In genomic region chr6:122699628-122700027, GRCm38 (mm10) we compare ENCODE assay signal across 14 mouse cellular contexts. TPM values are rescaled to one million over a fixed set of nuclear protein-coding genes. Genes with fewer than 3 reads are reported as not detected.
DNase-seq lines count a peak whose midpoint lies in the region; ATAC-seq and TF ChIP-seq lines count a peak whose summit lies in the region.
"Not testable (repeated sequence)": the region's sequence is repeated elsewhere in the genome, so short reads cannot be mapped to it uniquely, and the experiment has no call there.
"Had no signal": no experiment of that assay in that cellular context is flagged by ENCODE, and none has a peak within 500 bp of the region (broad histone marks: within the 10 kb centered on the region; RNA-seq: fewer than 3 reads in every experiment).

No protein-coding gene starts in this region.

- not testable (repeated sequence) for H3K27ac ChIP-seq in CH12.LX (ENCODE audit: insufficient read depth, low read depth); ES-E14 (ENCODE audit: insufficient read depth, low read depth, low read length, poor library complexity, severe bottlenecking); liver, postnatal 0 days (ENCODE audit: low read depth)

- H3K27me3 ChIP-seq in CH12.LX (replicated peaks); liver, postnatal 0 days (ENCODE audit: insufficient read depth, low read length): not testable (repeated sequence)

- not testable (repeated sequence) for H3K4me2 ChIP-seq in CH12.LX (ENCODE audit: insufficient read depth, low read depth, poor library complexity, severe bottlenecking); liver, postnatal 0 days (ENCODE audit: low read depth, low read length)

- TF ChIP-seq RAD21 in CH12.LX (IDR thresholded peaks at IDR 0.05; ENCODE audit: low read depth, low read length), result not testable (repeated sequence)

- not testable (repeated sequence) for ATAC-seq in liver, postnatal 0 days

- H3K4me1 ChIP-seq in CH12.LX (ENCODE audit: control insufficient read depth in 1 of 2, insufficient read depth in 2 of 2); ES-E14 (ENCODE audit: control insufficient read depth in 2 of 2, insufficient read depth in 2 of 2, low read length in 2 of 2, poor library complexity in 1 of 2); liver, postnatal 0 days (ENCODE audit: insufficient read depth): not testable (repeated sequence)

- not testable (repeated sequence) for H3K79me2 ChIP-seq in CH12.LX (replicated peaks; ENCODE audit: control insufficient read depth, extremely low read depth, insufficient read depth, poor library complexity, severe bottlenecking)

- H3K9ac ChIP-seq in CH12.LX (ENCODE audit: insufficient read depth, low read depth); ES-E14 (ENCODE audit: insufficient read depth, low read depth, low read length, poor library complexity, severe bottlenecking); liver, postnatal 0 days (replicated peaks): not testable (repeated sequence)

- TF ChIP-seq CTCF in CH12.LX (conservative IDR thresholded peaks at IDR 0.05 in 1 of 2, IDR thresholded peaks at IDR 0.05 in 1 of 2; ENCODE audit: low read depth in 2 of 2, low read length in 2 of 2), result peak in 1 of 2 experiments; percentile 34; a peak in 2 of 4 replicates
- TF ChIP-seq CTCF in liver, postnatal 0 days (IDR thresholded peaks at IDR 0.05; ENCODE audit: low read depth), result peak; percentile 15; the same call in 1 of the 2 replicates

- H3K9me3 ChIP-seq in CH12.LX (replicated peaks; ENCODE audit: low read length); ES-E14 (ENCODE audit: control insufficient read depth, insufficient read depth, low read depth, low read length); liver, postnatal 0 days (ENCODE audit: low read length): not testable (repeated sequence)

- TF ChIP-seq EP300 in CH12.LX (IDR thresholded peaks at IDR 0.05; ENCODE audit: low read length); liver, postnatal 0 days (IDR thresholded peaks at IDR 0.05; ENCODE audit: low read depth): not testable (repeated sequence)

- DNase-seq in CH12.LX (ENCODE audit: extremely low read depth), result peak; percentile 3
- not testable (repeated sequence) for DNase-seq in ES-E14 (ENCODE audit: low read depth, low spot score); liver, postnatal 0 days
- DNase-seq in R1 (ENCODE audit: low read depth, low spot score), result peak; percentile 50
- DNase-seq in induced T-regulatory cell, adult 2 months (ENCODE audit: low read depth), result peak; percentile 6

- TF ChIP-seq POLR2A in CH12.LX (IDR thresholded peaks at IDR 0.05; ENCODE audit: low read depth, low read length), result not testable (repeated sequence)

- H3K4me3 ChIP-seq in CH12.LX (replicated peaks in 1 of 3; ENCODE audit: low read depth in 2 of 3, low read length in 2 of 3, poor library complexity in 1 of 3); ES-E14 (ENCODE audit: insufficient read depth in 1 of 2, low read depth in 1 of 2, low read length in 2 of 2, poor library complexity in 1 of 2, severe bottlenecking in 1 of 2); liver, postnatal 0 days (ENCODE audit: low read depth, low read length): not testable (repeated sequence)

- 58% methylated on average over 2 of the region's 2 CpGs for WGBS in liver, postnatal 0 days (ENCODE audit: insufficient replicate concordance)

- dilution Hi-C loops in CH12.LX (cut with MboI; ENCODE audit: extremely low pct_ligation_motif_present, extremely low pct_unique_long_range_greater_than_20kb, low sequenced_read_pairs), result not testable (repeated sequence)

- H3K36me3 ChIP-seq in CH12.LX (replicated peaks in 1 of 2; ENCODE audit: control insufficient read depth in 1 of 2, insufficient read depth in 1 of 2, low read length in 1 of 2); ES-E14 (ENCODE audit: control insufficient read depth, insufficient read depth, low read length, poor library complexity, severe bottlenecking); liver, postnatal 0 days (replicated peaks; ENCODE audit: insufficient read depth, low read length): not testable (repeated sequence)

- in situ Hi-C loops in CH12.LX (cut with MboI; ENCODE audit: low pct_ligation_motif_present, low pct_unique_long_range_greater_than_20kb, low sequenced_read_pairs); ES-E14 (cut with MboI; ENCODE audit: low sequenced_read_pairs in 2 of 2, unreplicated experiment in 2 of 2): not testable (repeated sequence)

TF ChIP-seq in CH12.LX, 34 proteins besides CTCF, POLR2A, EP300 and RAD21:
- TF ChIP-seq ZNF384 (IDR thresholded peaks at IDR 0.05; ENCODE audit: low read depth, low read length), result peak; percentile 41; the same call in 1 of the 2 replicates

TF ChIP-seq in ES-E14, 5 proteins besides CTCF, POLR2A, EP300 and RAD21:
- TF ChIP-seq ZNF384 (IDR thresholded peaks at IDR 0.05; ENCODE audit: low read depth, low read length) (peak; percentile 51; the same call in 1 of the 2 replicates), ZC3H11A (IDR thresholded peaks at IDR 0.05; ENCODE audit: borderline replicate concordance, low read depth, low read length) (peak; percentile 23; the same call in 1 of the 2 replicates)

RNA-seq across cellular contexts. Expression of gene Nanog, which starts 7.7 kb away (rescaled TPM):
- not detected in 2 replicates for total RNA-seq in CH12.LX (2012; rRNA removed)
- not detected in 2 replicates for total RNA-seq in CH12.LX (2014; rRNA removed)
- 0.12 and 0.27 TPM in 2 replicates for polyA plus RNA-seq in CH12.LX (2012; ENCODE audit: insufficient read length, low read depth)
- total RNA-seq in ES-E14 (2012; rRNA removed), result 89.3 and 138 TPM in 2 replicates
- not detected in 2 replicates for polyA plus RNA-seq in liver, postnatal 0 days (2015; fragmentation: Nextera tagmentation; extraction: Ambion mirVana)
- total RNA-seq: adrenal gland, adult 8-10 months; adrenal gland, postnatal 25 days; gastrocnemius, adult 8-10 months; gastrocnemius, postnatal 25 days; heart, adult 18-20 months; heart, postnatal 14 days; hindbrain, postnatal 0 days had no signal
- polyA plus RNA-seq: embryonic facial prominence, embryonic 10.5 days; erythroblast, embryonic 14.5 days had no signal

Comparison
In these comparisons a context has a peak if more than half of its experiments do, and no peak if none do; other contexts are left out.
1. RNA of gene Nanog, which starts 7.7 kb away (total RNA-seq): 89.3 to 138 TPM in ES-E14; not detected in CH12.LX; every median in the first group is over 10 times any median in the second.